Mouse (Mus musculus) midbrain, embryonic 10.5 days (tissue): ENCODE results near the gene Nlrp9b. TPM values are rescaled to one million over a fixed set of nuclear protein-coding genes. Genes with fewer than 3 reads are reported as not detected.
"Not testable (repeated sequence)": the region's sequence is repeated elsewhere in the genome, so short reads cannot be mapped to it uniquely, and the experiment has no call there.

ENCODE experiments used
- DNase-seq: peaks from one replicate; pipeline ENCODE4 v3.0.0-alpha.2; 2017; ENCODE audit warnings: low spot score
- H3K27ac ChIP-seq: fragments of 300-500 bp; sonication (generic); replicated peaks from 2 replicates; pipeline ENCODE4 v1.5.1; 2016; ENCODE audit warnings: mild to moderate bottlenecking
- H3K27me3 ChIP-seq: fragments of 300-500 bp; sonication (generic); 2 replicates; pipeline ENCODE4 v1.6.1; 2016; ENCODE audit warnings: low read depth, mild to moderate bottlenecking; ENCODE audit not compliant: poor library complexity, severe bottlenecking
- H3K36me3 ChIP-seq: fragments of 300-500 bp; sonication (generic); 2 replicates; pipeline ENCODE4 v1.6.1; 2016; ENCODE audit warnings: mild to moderate bottlenecking, moderate library complexity
- H3K4me1 ChIP-seq: fragments of 300-500 bp; sonication (generic); 2 replicates; pipeline ENCODE4 v1.6.1; 2016
- H3K4me3 ChIP-seq: fragments of 300-500 bp; sonication (generic); 2 replicates; pipeline ENCODE4 v1.5.1; 2016; ENCODE audit warnings: mild to moderate bottlenecking, moderate library complexity
- H3K9me3 ChIP-seq: fragments of 300-500 bp; sonication (generic); replicated peaks from 2 replicates; pipeline ENCODE4 v1.6.1; 2016; ENCODE audit warnings: mild to moderate bottlenecking
- WGBS: fragments of 180-500 bp; shearing (Covaris S2); methylation state at CpG from one replicate; pipeline ENCODE4 v1.1.7; 2016; 5-methylcytosine and 5-hydroxymethylcytosine counted together
- polyA plus RNA-seq: library from polyadenylated mRNA; unstranded; fragments of >200 nt; fragmentation: Nextera tagmentation; extraction: Ambion mirVana; gene quantifications from 2 replicates; pipeline ENCODE4 v1.2.1, GENCODE M21; 2016

Gene Nlrp9b
- polyA plus RNA-seq, 1 experiment from 2014 or later = not detected

- WGBS = 83% methylated on average over 7 of the region's 7 CpGs
Measured at GRCm38 (mm10) chr7:19964985-19965579, 26.2 kb upstream of the Nlrp9b start, which contains the start of gene Ceacam20. Gene Ceacam20 (plus strand): TSS chr7:19965412.

DNA sequence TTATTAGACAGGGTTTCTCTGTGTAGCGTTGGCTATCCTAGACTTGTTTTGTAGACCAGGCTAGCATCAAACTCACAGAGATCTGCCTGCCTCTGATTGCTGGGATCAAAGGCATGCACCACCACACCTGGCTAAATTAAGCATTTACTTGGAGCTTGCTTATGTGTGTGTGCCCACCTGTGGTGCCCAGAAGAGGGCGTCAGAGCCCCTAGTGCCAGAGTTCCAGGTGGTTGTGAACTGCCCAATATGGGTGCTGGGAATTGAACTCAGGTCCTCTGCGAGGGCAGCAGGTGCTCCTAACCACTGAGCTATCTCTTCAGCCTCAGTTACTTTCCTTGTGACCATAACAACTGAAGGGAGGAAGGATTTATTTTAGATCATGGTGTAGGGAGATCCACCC lies 22.2 kb upstream of the Nlrp9b start:
- no peaks in the 10 kb centered on the region for H3K36me3 ChIP-seq
- DNase-seq = no peak
- 74% methylated on average over 3 of the region's 3 CpGs for WGBS

More at GRCm38 (mm10) chr7:19964985-19965579, 26.2 kb upstream of the Nlrp9b start, which contains the start of gene Ceacam20:
- no peaks in the 10 kb centered on the region for H3K27me3 ChIP-seq
- no peak for DNase-seq
- H3K4me3 ChIP-seq = no peak within 1 kb of the TSS
- H3K27ac ChIP-seq = no peak within 1 kb of the TSS
- H3K9me3 ChIP-seq = peaks cover 37% of the 10 kb centered on the region
- H3K4me1 ChIP-seq = no peaks in the 10 kb centered on the region
- H3K36me3 ChIP-seq = no peaks in the 10 kb centered on the region

GRCm38 (mm10) chr7:19969541-19970090 lies 21.6 kb upstream of the Nlrp9b start:
- H3K36me3 ChIP-seq = no peaks in the 10 kb centered on the region
- WGBS = 91% methylated on average over 4 of the region's 4 CpGs
- no peak overlapping the region for H3K4me3 ChIP-seq
- peaks cover 49% of the 10 kb centered on the region for H3K9me3 ChIP-seq
- H3K4me1 ChIP-seq = no peaks in the 10 kb centered on the region
- no peaks in the 10 kb centered on the region for H3K27me3 ChIP-seq
- DNase-seq = no peak
- no peak overlapping the region for H3K27ac ChIP-seq

More for the DNA sequence above, 22.2 kb upstream of the Nlrp9b start:
- Histone ChIP-seq H3K9me3 (peaks cover 44% of the 10 kb centered on the region), H3K27ac (no peak overlapping the region), H3K4me3 (no peak overlapping the region), H3K27me3 (no peaks in the 10 kb centered on the region), H3K4me1 (no peaks in the 10 kb centered on the region)

GRCm38 (mm10) chr7:19970196-19970595 lies 21.1 kb upstream of the Nlrp9b start:
- no peak overlapping the region for H3K4me3 ChIP-seq
- no peaks in the 10 kb centered on the region for H3K4me1 ChIP-seq
- no peaks in the 10 kb centered on the region for H3K27me3 ChIP-seq
- DNase-seq = no peak
- H3K27ac ChIP-seq = no peak overlapping the region
- peaks cover 54% of the 10 kb centered on the region for H3K9me3 ChIP-seq
- no peaks in the 10 kb centered on the region for H3K36me3 ChIP-seq
- 96% methylated on average over 8 of the region's 8 CpGs for WGBS

DNA sequence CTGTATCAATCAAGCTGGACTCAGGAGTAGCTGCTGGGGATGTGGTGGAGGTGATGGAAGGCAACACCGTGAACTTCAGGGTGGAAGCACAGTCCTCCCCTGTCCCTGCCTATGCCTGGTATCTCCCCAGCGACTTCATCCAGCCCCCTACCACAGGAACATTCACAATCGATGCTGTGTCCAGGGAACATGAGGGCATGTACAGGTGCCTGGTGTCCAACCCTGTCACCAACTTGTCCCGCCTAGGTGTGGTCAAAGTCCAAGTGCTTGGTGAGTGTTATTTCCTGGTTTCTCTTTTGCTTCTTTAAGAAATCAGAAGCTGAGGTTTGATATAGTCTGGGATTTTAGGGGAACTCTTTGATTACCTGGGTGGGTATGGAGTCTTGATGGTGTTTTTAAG lies 19.7 kb upstream of the Nlrp9b start:
- no peak for DNase-seq
- Histone ChIP-seq H3K36me3 (no peaks in the 10 kb centered on the region), H3K27me3 (no peaks in the 10 kb centered on the region), H3K4me1 (no peaks in the 10 kb centered on the region), H3K9me3 (peaks cover 65% of the 10 kb centered on the region), H3K27ac (no peak overlapping the region), H3K4me3 (no peak overlapping the region)
- 91% methylated on average over 4 of the region's 4 CpGs for WGBS

GRCm38 (mm10) chr7:19996721-19997120 lies 5.5 kb downstream of the Nlrp9b start:
- not testable (repeated sequence) for H3K27me3 ChIP-seq, H3K4me3 ChIP-seq, DNase-seq, H3K36me3 ChIP-seq, H3K27ac ChIP-seq, H3K4me1 ChIP-seq
- peaks cover 35% of the 10 kb centered on the region for H3K9me3 ChIP-seq
- 65% methylated on average over 3 of the region's 3 CpGs for WGBS

- Histone ChIP-seq H3K27me3 (no peaks in the 10 kb centered on the region), H3K36me3 (no peaks in the 10 kb centered on the region), H3K9me3 (peaks cover 14% of the 10 kb centered on the region), H3K4me1 (no peaks in the 10 kb centered on the region), H3K27ac (no peak overlapping the region), H3K4me3 (no peak overlapping the region)
- WGBS = 74% methylated on average over 2 of the region's 2 CpGs
- DNase-seq = no peak
Measured at GRCm38 (mm10) chr7:20009987-20010386, 18.7 kb downstream of the Nlrp9b start.

- peaks cover 35% of the 10 kb centered on the region for H3K9me3 ChIP-seq
- not testable (repeated sequence) for DNase-seq, H3K27ac ChIP-seq, H3K4me1 ChIP-seq, H3K4me3 ChIP-seq, H3K27me3 ChIP-seq, H3K36me3 ChIP-seq
- WGBS = 75% methylated on average over 4 of the region's 4 CpGs
Measured at GRCm38 (mm10) chr7:20064100-20064499, 72.8 kb downstream of the Nlrp9b start.

DNA sequence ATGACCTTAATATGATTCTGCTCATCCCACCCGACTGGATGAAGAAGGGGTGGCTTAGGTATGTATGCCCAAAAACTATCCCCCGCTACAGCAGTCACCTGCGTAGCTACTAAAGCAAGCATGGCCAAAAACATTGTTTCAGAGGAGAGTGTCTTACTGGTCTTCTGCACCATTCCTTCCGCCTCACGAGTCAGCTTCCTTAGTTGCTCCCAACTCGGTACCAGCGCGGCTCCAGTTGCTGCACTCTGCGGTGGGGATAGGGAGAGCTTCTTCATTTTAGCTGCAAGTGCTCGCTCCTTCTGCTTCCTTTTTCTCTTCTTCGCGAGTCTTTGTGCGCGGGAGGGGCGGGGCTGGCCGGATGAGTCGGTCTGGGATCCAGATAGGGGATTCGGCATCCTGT lies 86.9 kb downstream of the Nlrp9b start:
- H3K27me3 ChIP-seq, H3K27ac ChIP-seq, H3K4me3 ChIP-seq, DNase-seq, H3K9me3 ChIP-seq, H3K36me3 ChIP-seq, H3K4me1 ChIP-seq: not testable (repeated sequence)
- WGBS = 68% methylated on average over 18 of the region's 18 CpGs

DNA sequence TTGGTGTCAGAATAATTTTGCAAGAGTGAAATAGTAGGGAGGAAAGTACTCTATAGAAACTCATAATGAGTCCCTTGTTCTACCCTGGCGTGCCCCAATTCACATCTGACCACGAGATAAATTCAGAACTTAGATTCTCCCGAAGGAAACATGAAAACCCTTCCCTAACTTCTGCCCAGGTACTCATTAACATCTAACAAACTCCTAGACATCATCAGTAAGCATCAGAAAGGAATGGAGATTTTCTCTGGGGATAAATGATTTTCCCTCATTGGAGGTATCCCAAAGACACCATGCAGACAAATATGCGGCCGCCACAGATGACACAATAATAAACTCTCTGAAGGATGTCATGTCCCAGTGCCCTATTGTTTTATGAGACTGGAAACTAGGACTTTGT lies 108.1 kb downstream of the Nlrp9b start, which contains the start of gene Vmn1r91:
Gene Vmn1r91 (plus strand): TSS at position 301 of the 400 bp plus-strand sequence.
- H3K27ac ChIP-seq, DNase-seq, H3K4me3 ChIP-seq, H3K4me1 ChIP-seq, H3K27me3 ChIP-seq, H3K36me3 ChIP-seq, H3K9me3 ChIP-seq: not testable (repeated sequence)
- WGBS = 84% methylated on average over 5 of the region's 5 CpGs

GRCm38 (mm10) chr7:20122479-20122878 lies 131.2 kb downstream of the Nlrp9b start, which contains the start of gene Gm16442:
Gene Gm16442 (minus strand): TSS chr7:20122579.
- no CpG with 5 or more reads among the region's 2 CpGs for WGBS
- H3K27me3 ChIP-seq, H3K4me3 ChIP-seq, H3K9me3 ChIP-seq, H3K27ac ChIP-seq, H3K4me1 ChIP-seq, H3K36me3 ChIP-seq, DNase-seq: not testable (repeated sequence)
